Mouse (Mus musculus): Measurements from ENCODE around the gene Sall2. TPM values are rescaled to one million over a fixed set of nuclear protein-coding genes. Genes with fewer than 3 reads are reported as not detected.

The Sall2 gene
- total and polyA plus RNA-seq, 2 experiments from 2014 or later, result 31.3 to 96.4 TPM

DNA sequence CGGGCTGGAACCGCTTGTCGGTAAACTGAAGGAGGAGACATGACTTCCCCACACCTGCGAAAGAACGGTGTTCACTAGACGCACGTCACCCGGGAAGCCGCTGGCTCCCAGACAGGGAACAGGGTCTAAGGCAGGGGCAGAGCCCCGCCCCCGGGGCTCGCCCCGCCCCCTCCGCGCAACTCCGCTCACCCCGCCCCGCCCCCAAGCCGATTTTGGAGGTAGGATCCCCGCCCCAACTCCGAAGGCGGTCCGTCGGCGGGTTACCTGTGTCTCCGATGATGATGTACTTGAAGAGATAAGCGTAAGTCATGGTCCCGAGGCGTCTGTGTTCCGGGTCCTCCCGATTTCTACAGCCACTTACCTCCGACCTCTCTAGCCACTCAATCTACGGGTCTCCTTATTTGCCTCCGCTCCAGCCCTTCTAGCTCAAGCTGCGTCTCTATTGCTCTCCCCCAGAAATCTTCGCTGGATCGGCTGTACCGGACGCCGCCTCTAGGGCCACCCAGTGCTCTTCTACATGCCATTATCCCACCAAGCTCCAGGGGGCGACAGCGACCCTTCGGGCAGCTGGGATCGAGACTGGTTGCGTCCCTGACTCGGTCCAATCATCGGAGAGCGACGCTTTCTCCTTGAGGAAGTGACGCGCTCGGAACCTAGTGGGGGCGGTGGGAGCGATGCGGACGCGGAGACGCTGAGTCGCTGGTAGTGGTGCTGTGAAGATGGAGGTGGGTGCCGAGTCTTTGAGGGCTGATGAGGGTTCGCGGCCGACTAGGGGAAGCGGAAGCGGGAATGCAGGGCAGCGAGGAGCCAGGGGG lies 49.4 kb downstream of the Sall2 start, which contains the start of the genes Tox4 and Rab2b:
Gene Tox4, plus strand, starts transcription at position 215 of the 815 bp plus-strand sequence.
Gene Rab2b, minus strand, starts transcription at position 614 of the 815 bp plus-strand sequence.
- H3K27me3 ChIP-seq (ENCODE audit: insufficient read depth, low read length), result no peaks in the 10 kb centered on the region
- peak within 1 kb of the TSS; percentile 68 for H3K4me2 ChIP-seq (ENCODE audit: low read depth, low read length)
- H3K9ac ChIP-seq (replicated peaks; ENCODE audit: low read length), result peak within 1 kb of the TSS; percentile 83
- H3K9me3 ChIP-seq (ENCODE audit: low read length), result no peaks in the 10 kb centered on the region
- peak within 1 kb of the TSS; percentile 93 for H3K27ac ChIP-seq
- peak within 1 kb of the TSS; percentile 90 for H3K4me3 ChIP-seq (ENCODE audit: low read length)
- 0 out of 2 replicates have a peak, but pooled peaks cover 10% of the 10 kb centered on the region for H3K36me3 ChIP-seq (ENCODE audit: insufficient read depth, low read length)
- DNase-seq (ENCODE audit: low spot score) (peak; percentile 99), ATAC-seq (peak; percentile 98)
- H3K4me1 ChIP-seq (ENCODE audit: insufficient read depth, low read length), result peaks cover 4% of the 10 kb centered on the region; the same call in 1 of the 2 replicates
- WGBS, result under 1% methylated on average over 66 of the region's 66 CpGs
- peak; percentile 100 for TF ChIP-seq CTCF (IDR thresholded peaks at IDR 0.05; ENCODE audit: low read depth)

DNA sequence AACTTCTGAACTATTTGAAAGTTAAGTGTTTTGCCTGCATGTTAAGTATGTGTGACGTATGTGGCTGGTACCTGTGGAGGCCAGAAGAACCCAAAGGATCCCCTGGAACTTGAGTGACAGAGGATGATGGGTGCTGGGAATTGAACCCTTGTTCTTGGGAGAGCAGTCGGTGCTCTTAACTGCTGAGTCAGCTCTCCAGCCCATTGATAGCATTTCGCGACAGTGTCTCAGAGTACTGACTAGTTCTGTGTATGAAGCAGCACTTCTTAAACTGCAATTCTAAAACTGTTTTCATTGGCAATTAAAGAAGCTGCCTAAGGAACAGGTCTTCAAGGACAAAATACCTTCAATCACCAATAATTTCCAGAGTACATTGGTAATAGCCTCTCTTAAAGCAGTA lies 51.4 kb downstream of the Sall2 start:
- Histone ChIP-seq H3K27me3 (ENCODE audit: insufficient read depth, low read length) (no peaks in the 10 kb centered on the region), H3K4me3 (ENCODE audit: low read length) (no peak overlapping the region), H3K9ac (replicated peaks; ENCODE audit: low read length) (no peak overlapping the region), H3K27ac (no peak overlapping the region), H3K4me2 (ENCODE audit: low read depth, low read length) (no peak overlapping the region), H3K36me3 (ENCODE audit: insufficient read depth, low read length) (peaks cover 23% of the 10 kb centered on the region; the same call in 1 of the 2 replicates), H3K4me1 (ENCODE audit: insufficient read depth, low read length) (peaks cover 4% of the 10 kb centered on the region; the same call in 1 of the 2 replicates), H3K9me3 (ENCODE audit: low read length) (no peaks in the 10 kb centered on the region)
- 92% methylated on average over 4 of the region's 4 CpGs for WGBS
- ATAC-seq (no peak), DNase-seq (ENCODE audit: low spot score) (no peak)
- TF ChIP-seq CTCF (IDR thresholded peaks at IDR 0.05; ENCODE audit: low read depth), result no peak

DNA sequence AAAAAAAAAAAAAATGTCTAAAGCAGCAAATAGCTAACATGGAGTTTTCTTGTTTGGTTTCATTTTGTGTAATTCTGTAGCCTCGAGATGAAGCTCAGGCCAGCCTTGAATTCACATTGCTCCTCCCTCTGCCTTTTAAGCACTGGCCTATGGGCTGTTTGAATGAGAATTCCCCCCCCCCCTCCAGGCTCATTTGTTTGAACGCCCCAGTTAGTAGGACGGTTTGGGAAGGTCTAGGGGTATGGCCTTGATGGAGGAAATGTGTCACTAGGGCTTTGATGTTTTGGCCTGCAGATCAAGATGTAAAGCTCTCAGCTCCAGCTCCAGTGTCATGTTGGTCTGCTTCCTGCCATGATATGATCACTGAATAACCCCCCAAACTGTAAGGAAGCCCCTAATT lies 55.8 kb downstream of the Sall2 start:
- 58% methylated on average over 3 of the region's 3 CpGs for WGBS
- Histone ChIP-seq H3K4me2 (ENCODE audit: low read depth, low read length) (no peak overlapping the region), H3K4me3 (ENCODE audit: low read length) (no peak overlapping the region), H3K36me3 (ENCODE audit: insufficient read depth, low read length) (peaks cover 23% of the 10 kb centered on the region), H3K27me3 (ENCODE audit: insufficient read depth, low read length) (no peaks in the 10 kb centered on the region), H3K27ac (no peak overlapping the region), H3K9ac (replicated peaks; ENCODE audit: low read length) (no peak overlapping the region), H3K9me3 (ENCODE audit: low read length) (no peaks in the 10 kb centered on the region), H3K4me1 (ENCODE audit: insufficient read depth, low read length) (no peaks in the 10 kb centered on the region)
- DNase-seq (ENCODE audit: low spot score), result no peak
- TF ChIP-seq CTCF (IDR thresholded peaks at IDR 0.05; ENCODE audit: low read depth), result no peak
- ATAC-seq, result no peak

Other genes with a start within 250 kb of the Sall2 start
- 69.5 and 78.6 TPM in 2 replicates for gene Hnrnpc, start 224.7 kb downstream of the Sall2 start, total RNA-seq (2014; rRNA removed)
- 285 and 291 TPM in 2 replicates for gene Hnrnpc, start 224.7 kb downstream of the Sall2 start, polyA plus RNA-seq (2015; fragmentation: Nextera tagmentation; extraction: Ambion mirVana)
- gene Rpgrip1, start 218.1 kb downstream of the Sall2 start, total RNA-seq (2014; rRNA removed), result 2.9 and 10.9 TPM in 2 replicates
- gene Rpgrip1, start 218.1 kb downstream of the Sall2 start, polyA plus RNA-seq (2015; fragmentation: Nextera tagmentation; extraction: Ambion mirVana), result 53.4 and 53.7 TPM in 2 replicates
- gene Supt16, start 131.3 kb downstream of the Sall2 start, total RNA-seq (2014; rRNA removed), result 28.2 and 28.4 TPM in 2 replicates
- 43.5 and 43.8 TPM in 2 replicates for gene Supt16, start 131.3 kb downstream of the Sall2 start, polyA plus RNA-seq (2015; fragmentation: Nextera tagmentation; extraction: Ambion mirVana)
- gene Chd8, start 71.0 kb downstream of the Sall2 start, total RNA-seq (2014; rRNA removed), result 71.2 and 83.0 TPM in 2 replicates
- gene Chd8, start 71.0 kb downstream of the Sall2 start, polyA plus RNA-seq (2015; fragmentation: Nextera tagmentation; extraction: Ambion mirVana), result 32.6 and 32.9 TPM in 2 replicates
- 61.0 and 62.1 TPM in 2 replicates for gene Tox4, start 49.6 kb downstream of the Sall2 start, total RNA-seq (2014; rRNA removed)
- gene Tox4, start 49.6 kb downstream of the Sall2 start, polyA plus RNA-seq (2015; fragmentation: Nextera tagmentation; extraction: Ambion mirVana), result 41.9 and 45.6 TPM in 2 replicates
- 43.9 and 45.5 TPM in 2 replicates for gene Rab2b, start 49.2 kb downstream of the Sall2 start, total RNA-seq (2014; rRNA removed)
- 38.8 and 48.5 TPM in 2 replicates for gene Rab2b, start 49.2 kb downstream of the Sall2 start, polyA plus RNA-seq (2015; fragmentation: Nextera tagmentation; extraction: Ambion mirVana)
- 19.9 and 22.5 TPM in 2 replicates for gene Mettl3, start 23.6 kb downstream of the Sall2 start, total RNA-seq (2014; rRNA removed)
- 23.2 and 23.6 TPM in 2 replicates for gene Mettl3, start 23.6 kb downstream of the Sall2 start, polyA plus RNA-seq (2015; fragmentation: Nextera tagmentation; extraction: Ambion mirVana)
- gene Olfr1513, start 27.6 kb upstream of the Sall2 start, total RNA-seq (2014; rRNA removed), result not detected in 2 replicates
- gene Olfr1513, start 27.6 kb upstream of the Sall2 start, polyA plus RNA-seq (2015; fragmentation: Nextera tagmentation; extraction: Ambion mirVana), result not detected in 2 replicates
- not detected in 2 replicates for gene Olfr1512, start 50.4 kb upstream of the Sall2 start, total RNA-seq (2014; rRNA removed)
- gene Olfr1512, start 50.4 kb upstream of the Sall2 start, polyA plus RNA-seq (2015; fragmentation: Nextera tagmentation; extraction: Ambion mirVana), result not detected in 2 replicates
- not detected in 2 replicates for gene Olfr1511, start 68.6 kb upstream of the Sall2 start, total RNA-seq (2014; rRNA removed)
- 0.20 and 0.23 TPM in 2 replicates for gene Olfr1511, start 68.6 kb upstream of the Sall2 start, polyA plus RNA-seq (2015; fragmentation: Nextera tagmentation; extraction: Ambion mirVana)
- gene Olfr1510, start 85.6 kb upstream of the Sall2 start, total RNA-seq (2014; rRNA removed), result not detected in 2 replicates
- not detected in 2 replicates for gene Olfr1510, start 85.6 kb upstream of the Sall2 start, polyA plus RNA-seq (2015; fragmentation: Nextera tagmentation; extraction: Ambion mirVana)
- gene Olfr1509, start 114.2 kb upstream of the Sall2 start, total RNA-seq (2014; rRNA removed), result not detected in 2 replicates
- not detected in 2 replicates for gene Olfr1509, start 114.2 kb upstream of the Sall2 start, polyA plus RNA-seq (2015; fragmentation: Nextera tagmentation; extraction: Ambion mirVana)
- gene Olfr1508, start 138.7 kb upstream of the Sall2 start, total RNA-seq (2014; rRNA removed), result not detected in 2 replicates
- not detected in 2 replicates for gene Olfr1508, start 138.7 kb upstream of the Sall2 start, polyA plus RNA-seq (2015; fragmentation: Nextera tagmentation; extraction: Ambion mirVana)
- not detected in 2 replicates for gene Olfr1507, start 167.0 kb upstream of the Sall2 start, total RNA-seq (2014; rRNA removed)
- gene Olfr1507, start 167.0 kb upstream of the Sall2 start, polyA plus RNA-seq (2015; fragmentation: Nextera tagmentation; extraction: Ambion mirVana), result not detected in 2 replicates